Mouse (Mus musculus): ENCODE measurements around the gene Gm26602.

GRCm38 (mm10) chr10:79932736-79933135 is 22.1 kb downstream of the Gm26602 start:
- no peak for TF ChIP-seq GATA1 (IDR thresholded peaks at IDR 0.05; ENCODE audit: borderline replicate concordance, low read length)
- no peak for TF ChIP-seq FLI1 (IDR thresholded peaks at IDR 0.05; ENCODE audit: low read length)

Measured in megakaryocyte, embryonic 14.5 days (primary cell).